Mouse (Mus musculus) cerebellum, postnatal 4 days (tissue): ENCODE measurements at regions not wholly inside any gene's neighbourhood (a gene's known extent, or its start where the extent isn't known, plus 50 kb on each side); places are given as distances from the start of the nearest gene placed in this dataset.
A peak's percentile ranks its signal among the peaks of the same experiment; 100 is the strongest.

Source experiments
- DNase-seq, 2 experiments: peaks; one replicate each; pipeline ENCODE4 v3.0.0; 2022; ENCODE audit warnings: low spot score in 2 of 2, mixed read lengths in 1 of 2

DNA sequence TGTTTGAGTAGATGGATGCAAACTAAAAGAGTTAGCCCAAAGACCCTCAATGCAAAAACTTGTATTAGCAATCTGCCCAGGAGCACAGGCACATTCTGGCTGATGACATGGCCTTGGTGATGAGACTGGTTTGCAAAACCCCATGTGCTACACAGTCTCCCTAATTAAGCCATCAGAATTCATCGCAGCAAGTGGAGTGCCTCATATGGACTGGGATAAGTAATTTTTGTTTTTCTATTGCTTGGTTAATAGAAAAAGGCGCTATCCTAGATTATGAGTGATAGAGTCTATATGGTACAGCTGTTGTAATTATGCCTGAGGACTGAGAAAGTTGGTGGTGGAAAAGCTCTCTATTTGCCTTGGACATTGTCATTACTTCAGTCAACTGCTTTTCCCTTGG is 155.2 kb upstream of the Robo1 start:
- DNase-seq, result no peak

DNA sequence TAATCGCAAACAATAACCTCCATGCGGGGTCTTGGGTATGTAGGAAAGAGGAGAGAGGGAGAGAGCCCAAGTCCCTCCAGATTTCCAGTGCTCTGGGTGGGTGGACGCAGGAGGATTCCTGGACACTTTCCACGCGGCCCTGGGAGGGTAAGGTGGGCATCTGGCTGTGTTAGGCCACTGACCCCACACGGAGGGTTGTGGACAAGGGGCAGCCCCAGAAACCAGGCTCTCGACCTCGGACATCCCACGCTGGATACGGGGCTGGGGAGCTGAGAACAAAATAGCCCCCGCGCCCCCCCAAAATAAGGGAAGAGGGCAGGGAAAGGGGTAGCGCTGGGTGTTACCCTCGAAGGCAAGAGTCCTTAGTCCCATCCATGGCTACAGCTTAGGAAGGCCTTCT is 150.2 kb upstream of the Robo1 start:
- DNase-seq, result no peak

DNA sequence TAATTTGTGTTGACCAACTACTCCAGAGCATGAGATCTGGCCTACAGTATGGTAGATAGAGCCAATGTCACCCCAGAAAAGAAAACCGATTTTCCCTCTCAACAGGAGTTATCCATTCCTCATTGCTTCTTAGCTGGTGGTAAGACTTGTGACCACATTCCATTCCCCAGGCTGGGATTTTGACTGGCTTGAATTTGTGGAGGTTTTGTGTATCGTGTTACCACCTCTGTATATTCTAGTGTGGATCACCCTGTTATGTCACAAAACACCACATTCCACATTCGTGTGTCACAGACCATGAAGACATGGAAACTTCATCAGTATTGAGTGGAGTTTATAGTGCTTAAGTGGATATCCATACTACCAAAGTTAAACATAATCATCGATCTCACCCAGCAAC is 148.7 kb upstream of the Robo1 start:
- no peak for DNase-seq

- no peak for DNase-seq
Observed at GRCm38 (mm10) chr16:72175727-72176126, 132.4 kb upstream of the Robo1 start.

DNA sequence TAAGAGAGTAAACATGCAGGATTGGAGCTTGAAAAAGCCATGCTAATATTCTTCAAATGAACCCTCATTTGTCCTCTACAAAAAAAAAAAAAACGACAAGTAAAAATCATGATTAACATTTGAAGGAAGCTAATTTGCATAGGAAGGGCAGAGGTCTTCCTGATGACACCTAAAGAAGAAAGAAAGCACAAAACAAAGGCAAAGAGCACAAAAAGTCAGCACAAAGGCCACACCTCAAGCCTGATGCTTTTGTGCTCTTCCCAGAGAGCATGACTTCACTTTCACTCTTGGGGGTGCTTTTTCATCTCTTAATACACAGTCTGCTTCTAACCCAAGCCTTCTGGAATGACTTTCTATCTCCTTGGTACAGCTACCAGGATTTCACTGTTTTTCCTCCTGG is 113.8 kb upstream of the Robo1 start:
- no peak for DNase-seq

DNA sequence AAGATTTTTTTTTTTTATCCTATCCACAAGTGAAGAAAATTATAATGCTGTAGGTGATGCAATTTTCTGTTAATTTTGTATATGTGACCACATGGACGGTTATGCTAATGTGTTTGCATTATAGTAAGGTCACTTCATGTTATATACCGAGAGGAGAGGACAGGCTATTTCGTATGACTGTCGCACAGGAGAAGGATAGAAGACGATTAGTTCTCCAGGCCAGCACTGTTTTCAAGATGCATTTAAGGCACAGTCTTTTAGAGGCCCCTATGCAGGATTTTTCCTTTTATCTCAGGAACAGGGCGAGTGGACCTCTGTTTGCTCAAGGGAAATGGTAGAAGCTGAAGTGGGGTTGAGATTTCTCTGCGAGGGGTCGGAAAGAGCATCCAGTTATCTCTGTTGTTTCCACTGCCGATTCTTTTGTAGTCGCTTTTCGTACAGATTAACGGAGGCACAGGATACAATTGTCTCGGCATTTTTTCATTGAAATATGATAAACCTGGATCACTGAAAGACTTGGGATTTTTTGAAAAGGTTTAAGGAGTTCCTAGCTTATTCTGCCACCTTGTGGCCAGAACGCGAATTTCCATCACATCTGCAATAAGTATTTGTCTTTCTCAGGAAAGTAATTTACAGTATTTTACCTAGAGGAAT is 92.6 kb upstream of the Robo1 start:
- peak; percentile 49 to 73 for DNase-seq

DNA sequence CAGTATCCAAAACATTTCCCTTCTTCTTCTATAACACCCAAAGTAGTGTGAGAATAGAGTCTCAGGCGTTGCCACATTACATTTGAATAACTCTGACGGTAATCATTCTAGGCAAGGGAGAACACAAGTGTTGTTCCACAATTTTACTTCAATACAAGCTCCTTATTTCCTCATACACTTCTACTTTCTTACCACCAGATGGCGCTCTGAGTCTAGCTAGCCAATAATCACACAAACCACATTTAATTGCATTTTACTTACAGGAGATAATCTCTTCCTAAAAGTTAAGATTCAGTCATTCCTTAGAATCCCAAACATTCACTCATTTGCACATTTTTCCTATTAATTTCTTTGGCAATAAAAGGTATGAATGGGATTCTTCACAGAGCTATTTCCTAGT is 90.1 kb upstream of the Robo1 start:
- DNase-seq, result no peak

DNA sequence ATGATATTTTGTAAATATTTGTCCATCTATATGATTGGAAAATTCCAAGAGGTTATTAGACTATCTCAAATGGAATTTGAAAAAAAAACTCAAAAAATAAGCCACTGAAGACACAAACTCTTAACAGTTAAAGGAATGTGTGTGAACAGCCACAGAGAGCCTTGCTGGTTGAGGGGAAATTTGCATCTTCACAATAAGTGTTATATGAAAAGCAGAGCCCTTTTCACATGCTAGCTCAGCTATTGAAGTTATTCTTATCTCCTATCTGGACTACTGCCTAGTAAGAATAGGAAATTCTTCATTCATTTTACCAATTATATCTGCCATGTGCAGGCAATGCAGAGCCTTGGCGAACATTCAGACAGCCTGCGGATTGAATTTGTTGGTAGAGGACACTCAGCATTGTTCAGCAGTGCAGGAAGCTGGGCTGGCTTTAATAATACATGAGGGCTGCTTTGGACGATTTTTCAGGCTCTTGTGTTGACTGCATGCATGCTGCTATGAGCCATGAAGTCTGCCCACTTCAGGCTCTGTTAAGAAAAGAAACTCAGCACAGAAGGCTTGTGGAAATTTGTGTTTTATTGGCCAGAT is 86.1 kb upstream of the Robo1 start:
- DNase-seq, result peak in 1 of 2 experiments; percentile 6

- no peak for DNase-seq
Observed at GRCm38 (mm10) chr16:72223860-72224259, 84.2 kb upstream of the Robo1 start.

DNA sequence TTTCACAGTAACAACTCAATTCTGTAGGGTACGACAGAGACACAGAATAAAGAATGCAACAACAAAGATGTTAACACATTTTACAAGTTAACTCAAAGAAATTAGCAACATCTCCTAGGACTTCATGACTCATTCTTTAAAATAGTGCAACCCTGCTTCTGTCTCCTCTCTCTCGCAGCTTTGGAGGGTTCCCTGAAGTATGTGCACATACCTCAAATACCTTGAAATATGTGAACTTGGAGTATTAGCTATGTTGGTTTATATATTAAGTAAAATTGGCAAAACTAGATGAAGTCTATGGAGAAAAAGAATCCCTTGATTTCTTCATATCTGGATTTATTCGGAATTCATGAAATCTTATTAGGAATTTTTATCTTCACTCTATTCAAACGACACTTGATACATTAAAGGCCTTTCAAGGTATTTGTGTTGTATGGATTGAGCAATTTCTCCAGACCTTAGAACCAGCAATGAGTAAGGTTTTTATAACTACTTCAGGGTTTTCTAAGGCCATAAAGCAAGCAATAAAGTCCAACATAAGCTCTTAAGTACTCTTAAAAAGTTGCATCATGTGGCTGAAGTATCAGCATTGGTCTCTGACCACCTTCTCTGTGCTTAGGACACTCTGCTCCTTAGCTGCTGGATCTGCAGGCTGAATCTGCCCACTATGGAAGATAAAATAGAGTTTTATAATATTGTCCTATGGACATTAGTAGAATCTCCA is 82.8 kb upstream of the Robo1 start:
- no peak for DNase-seq

DNA sequence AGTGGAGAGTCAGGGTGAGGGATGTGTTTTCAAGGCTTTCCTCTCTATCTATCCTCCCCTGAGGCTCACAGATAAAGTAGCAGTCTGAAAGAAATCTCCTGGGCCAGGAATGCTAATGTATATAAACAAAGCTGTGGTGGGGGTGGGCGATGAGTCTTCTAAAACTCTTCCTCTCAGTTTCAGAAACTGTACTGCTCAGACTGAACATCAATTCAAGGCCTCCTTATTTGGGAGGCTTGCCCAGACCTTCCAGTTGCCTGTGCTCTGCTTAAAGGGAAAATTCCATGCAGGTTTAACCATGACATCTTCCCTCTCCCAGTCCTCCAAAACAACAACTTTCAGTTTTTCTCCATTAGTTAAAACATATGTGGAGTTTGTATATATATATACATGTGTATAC is 73.7 kb upstream of the Robo1 start:
- no peak for DNase-seq

DNA sequence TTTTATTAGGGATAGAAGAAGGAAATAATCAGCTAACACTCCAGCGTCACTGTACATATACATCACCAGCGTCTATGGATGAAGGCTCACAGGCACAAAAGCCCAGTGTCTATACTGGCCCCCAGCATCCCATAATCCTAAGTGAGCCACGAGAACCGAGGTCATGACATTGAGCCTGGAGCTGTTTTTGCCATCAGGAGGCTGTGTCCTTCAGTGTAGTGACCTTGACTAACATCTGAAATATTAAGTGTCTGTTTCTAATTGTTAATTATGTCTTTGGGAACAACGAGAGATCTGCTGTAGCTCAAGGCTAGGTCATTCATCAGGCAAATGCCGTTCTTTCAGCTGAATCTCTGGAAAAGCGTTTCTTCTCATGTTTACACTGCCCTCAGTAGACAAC is 68.5 kb upstream of the Robo1 start:
- no peak for DNase-seq

DNA sequence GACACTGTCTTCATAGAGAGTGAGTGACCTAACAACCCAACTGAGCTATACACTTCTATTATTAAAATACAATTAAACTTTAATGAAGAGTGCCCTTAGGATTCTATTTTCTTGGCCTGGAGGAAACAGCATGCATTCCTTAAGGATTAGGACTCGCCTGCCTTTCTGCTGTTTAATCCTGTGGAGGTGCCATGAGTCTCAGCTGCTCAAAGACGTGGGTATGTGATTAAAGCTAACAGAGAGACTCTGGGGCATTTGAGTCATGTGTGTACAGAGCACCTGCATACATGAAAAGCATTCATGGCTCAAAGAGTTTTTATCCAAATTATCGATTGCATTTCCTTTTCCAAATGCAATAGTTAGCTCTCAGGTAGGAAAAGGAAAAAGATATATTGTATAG is 51.7 kb upstream of the Robo1 start:
- no peak for DNase-seq
